Mouse (Mus musculus) right cerebral cortex, postnatal 36 days (tissue): Measurements from ENCODE around the gene Plxna2.

ENCODE experiments used
- DNase-seq, 2 experiments: peaks; one replicate each; pipeline ENCODE4 v3.0.0; 2022; ENCODE audit warnings: low spot score in 2 of 2, mixed read lengths in 1 of 2

Gene Plxna2

GRCm38 (mm10) chr1:194706566-194706965 lies 88.5 kb downstream of the Plxna2 start:
- DNase-seq = no peak

DNA sequence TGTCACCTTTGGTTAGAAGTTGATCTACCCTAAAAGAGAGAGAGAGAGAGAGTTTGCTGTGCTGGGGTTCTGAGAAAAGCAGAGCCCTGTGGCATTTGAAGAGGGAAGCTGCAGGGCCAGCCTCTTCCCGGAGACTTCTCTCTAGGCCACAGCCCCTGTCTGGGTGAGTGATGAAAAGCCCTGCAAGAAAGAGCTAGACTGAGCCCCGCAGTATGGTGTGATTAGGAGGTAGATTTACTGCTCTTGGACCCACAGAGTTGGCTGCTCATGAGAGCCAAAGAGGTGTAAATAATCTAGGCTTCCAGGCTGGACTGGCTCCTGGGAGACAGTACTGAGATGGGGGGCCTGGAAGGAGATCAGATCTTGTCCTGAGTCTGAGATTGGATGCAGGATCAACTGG lies 94.4 kb downstream of the Plxna2 start:
- DNase-seq = no peak

DNA sequence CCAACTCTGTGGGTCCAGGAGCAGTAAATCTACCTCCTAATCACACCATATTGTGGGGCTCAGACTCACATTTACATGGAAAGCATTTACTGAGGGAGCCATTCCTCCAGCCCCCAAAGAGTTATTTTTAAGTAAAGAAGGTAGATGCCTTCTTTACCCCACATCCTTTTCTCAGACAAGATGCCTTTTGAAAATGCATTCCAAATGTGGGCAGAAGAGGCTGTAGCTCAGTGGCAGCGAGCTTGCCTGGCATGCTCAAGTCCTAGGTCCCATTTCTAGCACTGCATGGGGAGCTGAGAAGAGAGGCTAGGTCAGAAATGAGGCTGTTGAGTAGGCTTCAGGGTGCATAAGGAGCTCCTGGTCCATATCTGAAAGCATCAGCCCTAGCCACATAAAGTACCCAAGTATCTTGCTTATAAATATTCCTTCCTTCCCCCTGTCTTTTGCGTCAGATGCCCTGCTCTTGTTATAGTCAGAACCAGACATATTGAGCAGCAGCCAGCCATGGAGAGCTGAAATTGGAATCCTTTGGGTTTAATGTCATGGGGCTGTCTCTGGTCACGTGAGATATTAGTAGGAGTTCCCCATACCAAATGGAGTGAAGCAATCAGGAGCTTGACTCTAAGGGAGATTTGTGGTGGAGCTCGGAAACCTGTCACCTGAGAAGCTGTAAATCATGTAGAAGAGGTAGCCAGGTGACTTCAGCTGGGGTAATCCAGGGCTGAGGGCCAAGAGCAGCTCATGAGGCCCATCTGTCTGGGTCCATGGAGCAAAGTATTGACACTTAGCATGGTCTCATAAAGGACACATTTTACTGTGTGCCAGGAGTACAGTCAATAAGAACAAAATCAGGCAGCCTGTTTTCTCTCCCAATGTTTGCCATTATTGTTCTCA lies 96.4 kb downstream of the Plxna2 start:
- DNase-seq = no peak

DNA sequence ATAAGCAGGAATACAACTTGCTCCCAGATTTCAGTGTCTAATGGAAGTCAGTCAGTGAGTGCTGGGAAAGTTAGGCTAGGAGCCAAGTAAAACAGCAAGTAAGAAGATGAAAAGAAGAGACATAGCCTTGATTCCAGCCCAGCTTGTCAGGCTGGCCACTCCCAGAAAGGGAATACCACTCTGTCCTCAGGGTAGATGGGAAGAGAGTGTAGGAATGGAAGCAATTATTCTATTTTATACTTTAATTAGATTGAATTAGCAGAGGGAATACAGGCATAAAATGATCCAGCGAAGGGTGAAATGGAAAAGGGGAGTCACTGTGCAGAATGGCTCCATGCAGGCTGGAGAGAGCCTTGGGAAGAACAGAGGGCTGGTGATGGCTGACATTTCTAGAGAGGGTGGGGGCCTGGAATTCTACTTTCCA lies 99.4 kb downstream of the Plxna2 start:
- DNase-seq = no peak

GRCm38 (mm10) chr1:194720406-194720805 lies 102.4 kb downstream of the Plxna2 start:
- DNase-seq = no peak

GRCm38 (mm10) chr1:194721260-194721659 lies 103.2 kb downstream of the Plxna2 start:
- no peak for DNase-seq

GRCm38 (mm10) chr1:194722329-194722728 lies 104.3 kb downstream of the Plxna2 start:
- peak; percentile 39 to 46 for DNase-seq

GRCm38 (mm10) chr1:194734836-194735235 lies 116.8 kb downstream of the Plxna2 start:
- DNase-seq = no peak

DNA sequence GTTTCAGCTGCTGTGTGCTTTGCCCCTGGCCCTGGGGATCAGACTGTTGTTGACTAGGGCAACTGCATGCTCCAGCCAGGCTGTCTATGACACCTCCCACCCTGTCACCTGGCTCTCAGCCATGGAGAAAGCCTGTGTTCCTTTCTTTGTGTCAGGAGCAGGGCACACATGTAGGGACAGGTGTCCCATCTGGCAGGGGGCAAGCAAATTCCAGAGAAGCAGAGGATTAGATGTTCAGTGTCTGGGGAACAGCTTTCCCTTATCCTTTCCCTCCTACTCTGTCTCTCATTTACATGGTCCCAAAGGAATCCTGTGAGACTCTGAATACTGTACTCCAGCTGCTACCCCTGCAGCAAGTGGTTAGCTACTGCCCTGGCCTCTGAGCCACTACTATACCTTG lies 121.9 kb downstream of the Plxna2 start:
- no peak for DNase-seq

DNA sequence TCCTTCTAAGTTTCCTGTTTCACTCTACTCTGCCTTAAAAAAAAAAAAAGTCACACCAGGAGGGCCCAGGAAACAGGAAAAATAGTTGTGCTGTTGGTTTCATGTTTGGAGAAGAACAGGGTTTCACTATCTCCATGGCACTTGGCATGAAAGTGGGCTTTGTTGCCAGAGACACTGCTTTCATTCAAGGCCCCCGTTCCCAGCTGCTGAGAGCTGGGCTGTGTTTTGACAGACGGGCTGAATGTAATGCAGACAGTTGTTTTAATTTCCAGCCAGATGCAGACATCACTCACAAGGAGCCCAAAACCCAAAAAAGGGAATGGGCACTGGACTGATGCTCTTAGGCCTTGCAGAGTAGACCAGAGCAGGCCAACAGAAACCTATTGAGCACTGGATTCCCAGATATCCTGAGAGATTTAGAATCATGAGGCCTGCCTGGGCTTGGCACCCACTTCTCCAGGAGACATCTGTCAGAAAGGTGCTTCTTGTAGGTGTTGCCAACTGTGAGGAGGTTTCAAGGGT lies 124.9 kb downstream of the Plxna2 start:
- DNase-seq = no peak

DNA sequence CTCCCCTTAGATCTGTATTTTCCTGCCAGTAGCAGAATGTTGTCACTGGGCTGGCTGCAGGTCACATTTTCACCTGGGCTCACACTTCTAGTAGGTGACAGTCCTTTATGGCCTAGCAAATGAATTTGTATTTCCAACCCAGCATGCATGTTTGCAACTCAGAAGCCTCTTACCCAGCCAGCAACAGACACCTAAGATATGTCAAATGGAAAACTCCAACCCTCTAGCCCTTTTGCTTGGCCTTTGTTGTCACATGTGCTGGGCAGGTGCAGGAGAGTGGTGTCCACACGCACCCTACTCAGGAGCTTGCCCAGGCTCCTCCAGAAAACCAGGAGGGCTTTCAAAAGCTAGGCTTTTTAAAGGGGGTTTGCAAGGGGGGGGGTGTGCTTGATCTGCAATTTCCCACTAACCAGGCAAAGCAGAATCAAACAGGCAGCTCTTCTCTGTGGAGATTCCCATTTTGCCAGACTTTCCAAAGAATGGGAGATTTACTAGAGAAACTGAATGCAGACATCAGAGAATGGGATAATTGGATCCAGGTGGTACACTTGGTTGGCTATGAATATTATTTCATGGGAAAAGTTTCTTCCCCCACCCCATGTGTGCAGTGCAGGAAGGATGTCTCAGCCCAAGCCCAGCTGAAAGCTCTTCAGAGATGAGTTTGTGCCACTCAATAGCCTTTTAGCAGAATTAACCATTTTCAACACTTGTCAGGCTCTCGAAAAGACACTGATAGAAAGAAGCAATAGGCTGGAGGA lies 127.3 kb downstream of the Plxna2 start:
- no peak for DNase-seq

GRCm38 (mm10) chr1:194746332-194747249 lies 128.6 kb downstream of the Plxna2 start:
- peak in 1 of 2 experiments; percentile 34 for DNase-seq

DNA sequence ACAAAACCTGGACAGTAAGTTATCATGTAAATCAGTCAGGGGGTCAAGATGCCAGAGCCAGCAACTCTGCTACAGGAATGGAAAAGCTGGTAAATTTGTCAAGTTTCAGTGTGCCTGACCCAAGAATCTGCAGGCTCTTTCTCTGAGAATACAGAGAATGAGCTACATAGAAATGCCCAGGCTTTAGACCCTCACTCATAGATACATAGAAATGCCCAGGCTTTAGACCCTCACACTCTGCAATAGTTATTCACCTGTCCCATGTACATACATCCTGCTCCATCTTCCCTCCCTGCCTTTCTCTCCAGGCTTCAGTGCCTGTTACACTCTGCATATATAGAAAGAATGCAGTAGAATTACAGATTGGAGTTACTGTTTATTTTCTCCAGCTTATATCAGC lies 129.2 kb downstream of the Plxna2 start:
- DNase-seq = no peak

GRCm38 (mm10) chr1:194753168-194753567 lies 135.2 kb downstream of the Plxna2 start:
- peak in 1 of 2 experiments; percentile 34 for DNase-seq

DNA sequence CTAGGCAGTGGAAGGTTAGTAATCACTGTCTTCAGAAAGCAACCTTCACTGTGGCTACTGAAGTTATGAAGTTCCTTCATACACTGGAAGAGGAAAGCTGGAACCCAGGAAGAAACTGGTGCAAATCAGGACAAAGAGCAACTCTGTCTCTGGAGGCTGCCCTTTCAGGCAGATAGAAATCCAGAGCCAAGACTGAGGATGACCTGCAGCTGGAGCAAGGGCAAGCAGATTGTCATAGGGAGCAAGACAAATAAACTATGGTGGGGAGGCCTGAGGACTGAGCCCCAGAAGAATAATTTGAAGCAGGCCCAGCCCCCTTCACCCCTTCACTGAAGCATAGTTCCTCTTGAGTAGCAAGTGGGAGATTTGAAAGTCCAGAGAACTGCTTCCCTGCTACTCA lies 138.0 kb downstream of the Plxna2 start:
- no peak for DNase-seq

DNA sequence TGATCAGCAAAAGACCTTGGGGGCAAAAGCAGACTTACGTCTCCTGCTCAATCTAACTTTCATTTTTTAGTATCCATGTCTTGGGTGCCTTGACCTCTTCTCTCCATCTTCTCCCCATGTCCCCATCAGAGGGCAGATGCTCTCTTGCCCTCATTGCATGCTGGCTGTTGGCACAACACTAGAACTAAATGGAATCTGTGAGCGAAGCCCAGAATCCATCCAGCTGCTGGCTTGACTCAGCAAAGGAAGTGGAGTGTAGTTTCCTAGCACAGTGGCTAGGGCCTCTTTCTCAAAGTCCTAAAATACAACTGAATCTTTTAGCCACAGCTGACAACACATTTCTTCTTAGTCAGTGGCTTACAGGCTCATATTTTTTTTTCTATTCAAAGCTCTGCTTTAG lies 138.4 kb downstream of the Plxna2 start:
- DNase-seq = no peak

DNA sequence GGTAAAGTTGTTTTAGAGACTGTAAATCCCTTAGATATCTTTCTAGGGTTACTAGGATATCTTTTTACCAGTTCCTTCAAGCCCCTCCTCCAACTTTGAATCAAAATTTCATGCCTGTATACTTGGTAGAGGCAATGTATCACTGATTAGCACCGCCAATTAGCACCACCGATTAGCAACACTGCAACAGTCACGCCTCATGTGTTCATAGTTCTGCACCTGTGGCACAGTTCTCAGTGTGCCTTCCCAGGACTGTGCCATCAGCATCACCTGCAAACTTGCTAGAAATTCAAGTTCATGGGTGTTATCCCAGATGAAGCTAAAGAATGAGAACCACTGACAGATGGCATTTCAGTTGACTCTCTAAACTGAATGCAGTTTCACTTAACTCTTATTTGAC lies 138.8 kb downstream of the Plxna2 start:
- no peak for DNase-seq

DNA sequence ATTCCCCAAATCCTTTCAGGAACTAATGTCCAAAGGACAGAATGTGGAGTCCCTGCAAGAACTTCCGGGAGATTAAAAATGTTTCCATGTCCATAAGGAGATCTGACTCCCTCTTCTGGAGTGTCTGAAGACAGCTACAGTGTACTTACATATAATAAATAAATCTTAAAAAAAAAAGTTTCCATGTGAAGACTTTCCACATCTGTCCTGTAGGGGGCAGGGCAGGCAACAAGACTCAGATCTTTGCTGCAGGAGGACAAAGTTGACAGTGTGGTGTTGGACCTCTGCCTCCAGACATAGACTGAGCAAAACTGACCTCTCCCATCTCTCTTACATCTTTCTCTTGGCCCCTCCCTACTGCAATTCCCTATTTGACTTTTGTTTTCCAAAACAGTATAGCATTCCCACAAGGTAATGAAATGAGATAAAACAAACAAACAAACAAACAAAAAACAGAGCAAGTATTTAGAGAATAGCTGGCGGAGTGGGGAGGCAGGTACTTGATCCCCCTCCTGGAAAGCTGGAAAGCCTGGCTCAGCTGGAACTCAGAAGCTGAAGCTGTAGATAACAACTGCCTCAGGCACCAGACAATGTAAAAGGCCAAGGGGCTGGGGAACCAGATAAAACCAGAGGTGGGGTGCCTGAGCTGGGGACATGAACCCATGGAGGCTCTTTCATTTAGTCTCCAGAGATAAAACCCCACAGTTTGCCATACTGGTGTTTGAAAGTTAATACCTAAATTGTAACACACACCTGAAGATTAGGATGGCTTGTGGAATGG lies 143.6 kb downstream of the Plxna2 start:
- no peak for DNase-seq

- no peak for DNase-seq
These were observed 144.9 kb downstream of the Plxna2 start for GRCm38 (mm10) chr1:194762896-194763295.

- DNase-seq = no peak
These were observed 146.9 kb downstream of the Plxna2 start for GRCm38 (mm10) chr1:194764951-194765350.

- no peak for DNase-seq
These were observed 150.8 kb downstream of the Plxna2 start for GRCm38 (mm10) chr1:194768799-194769198.
